Mouse (Mus musculus) small intestine, adult 2 months (tissue): ENCODE results near the gene Gm572.

Experiments used
- CTCF ChIP-seq: fragments of 200-500 bp; IDR thresholded peaks from 2 replicates; pipeline ENCODE4 v1.5.1; 2012; ENCODE audit warnings: low read depth, mild to moderate bottlenecking, control low read depth, inconsistent platforms, low read length, moderate library complexity, mixed read lengths; ENCODE audit not compliant: insufficient replicate concordance, insufficient read length; ENCODE audit errors: extremely low read depth
- POLR2A ChIP-seq: fragments of 200-500 bp; IDR thresholded peaks from 2 replicates; pipeline ENCODE4 v1.6.1; 2012; ENCODE audit warnings: low read depth, mild to moderate bottlenecking, control low read depth, inconsistent platforms, low read length, moderate library complexity

DNA sequence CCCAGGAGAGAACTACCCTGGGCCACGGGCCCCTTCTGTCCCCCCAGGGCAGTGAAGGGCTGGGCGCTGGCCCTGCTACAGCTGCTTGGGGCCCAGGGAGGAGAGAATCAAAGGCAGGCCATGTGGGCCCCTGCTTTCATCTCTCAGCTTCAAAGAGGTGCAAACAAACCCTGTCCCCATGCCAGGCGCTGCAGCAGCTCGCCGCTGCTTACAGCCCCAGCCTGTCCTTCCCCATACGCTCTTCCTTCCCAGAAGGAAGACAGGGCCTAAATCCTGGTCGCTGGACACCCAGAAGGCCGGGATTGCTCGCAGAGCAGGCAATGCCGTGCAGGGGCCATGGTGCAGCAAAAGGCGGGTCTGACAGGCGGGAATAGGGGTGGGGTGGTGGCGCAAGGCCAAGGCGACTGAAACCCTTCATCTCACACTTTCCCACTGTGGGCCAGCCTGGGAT lies 43.4 kb downstream of the Gm572 start:
- TF ChIP-seq CTCF, result no peak
- TF ChIP-seq POLR2A, result no peak
